In the genomic region with DNA sequence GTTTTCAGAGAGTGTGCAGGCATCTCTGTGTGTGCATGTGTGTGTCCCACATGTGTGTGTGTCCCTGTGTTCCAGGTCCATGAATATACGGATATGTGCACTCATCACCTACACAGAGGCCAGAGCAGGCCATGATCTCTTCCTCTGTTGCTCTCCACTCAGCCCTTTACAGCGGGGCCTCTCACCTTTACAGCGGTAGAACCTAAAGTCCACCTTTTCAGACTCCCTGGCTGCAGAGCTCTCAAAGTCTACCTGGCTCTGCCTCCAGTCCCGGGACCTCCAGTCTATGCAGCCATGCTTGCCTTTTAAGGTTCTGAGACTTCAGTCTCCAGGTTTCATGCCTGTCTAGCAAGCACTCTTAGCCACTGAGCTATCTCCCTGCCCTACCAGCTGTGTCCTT, we compare ENCODE assay signal across 21 mouse cellular contexts. TPM values are rescaled to one million over a fixed set of nuclear protein-coding genes. Genes with fewer than 3 reads are reported as not detected.
A peak's percentile ranks its signal among the peaks of the same experiment; 100 is the strongest.
DNase-seq lines count a peak whose midpoint lies in the region; ATAC-seq and TF ChIP-seq lines count a peak whose summit lies in the region.
"Had no signal": no experiment of that assay in that cellular context is flagged by ENCODE, and none has a peak within 500 bp of the region (broad histone marks: within the 10 kb centered on the region; RNA-seq: fewer than 3 reads in every experiment).

No protein-coding gene starts in this region.

- H3K27ac ChIP-seq in gastrocnemius, adult 2 months = peak overlapping the region; percentile 67
- H3K27ac ChIP-seq in lung, embryonic 16.5 days (ENCODE audit: low read length) = 0 out of 2 replicates have a peak overlapping the region, but pooled peaks have one; percentile 13
- no peak overlapping the region for H3K27ac ChIP-seq in lung, postnatal 0 days (ENCODE audit: low read length)
- peak overlapping the region; percentile 72 for H3K27ac ChIP-seq in limb, embryonic 10.5 days
- H3K27ac ChIP-seq: embryonic facial prominence, embryonic 13.5 days; forebrain, embryonic 12.5 days; heart, embryonic 13.5 days; hindbrain, embryonic 12.5 days had no signal

- TF ChIP-seq CTCF in gastrocnemius, adult 2 months (IDR thresholded peaks at IDR 0.05) = no peak
- TF ChIP-seq CTCF in lung, postnatal 0 days (IDR thresholded peaks at IDR 0.05) = no peak

- peaks cover 21% of the 10 kb centered on the region for H3K4me1 ChIP-seq in lung, embryonic 16.5 days (replicated peaks; ENCODE audit: control insufficient read depth, insufficient read depth, low read length)
- no peaks in the 10 kb centered on the region for H3K4me1 ChIP-seq in lung, postnatal 0 days (ENCODE audit: insufficient read depth, low read depth, low read length)
- H3K4me1 ChIP-seq in limb, embryonic 10.5 days = peaks cover 74% of the 10 kb centered on the region
- H3K4me1 ChIP-seq: forebrain, embryonic 12.5 days had no signal

- H3K27me3 ChIP-seq in lung, embryonic 16.5 days (ENCODE audit: control insufficient read depth, insufficient read depth, low read depth, low read length) = no peaks in the 10 kb centered on the region
- H3K27me3 ChIP-seq in lung, postnatal 0 days (replicated peaks; ENCODE audit: insufficient read depth, low read length) = no peaks in the 10 kb centered on the region
- no peaks in the 10 kb centered on the region for H3K27me3 ChIP-seq in limb, embryonic 10.5 days (ENCODE audit: low read depth, poor library complexity, severe bottlenecking)
- H3K27me3 ChIP-seq: forebrain, embryonic 12.5 days; heart, embryonic 13.5 days; hindbrain, embryonic 12.5 days had no signal

- H3K9me3 ChIP-seq in lung, embryonic 16.5 days (ENCODE audit: control insufficient read depth, low read length) = peaks cover 2% of the 10 kb centered on the region; the same call in 1 of the 2 replicates
- H3K9me3 ChIP-seq in lung, postnatal 0 days (ENCODE audit: low read length) = no peaks in the 10 kb centered on the region
- H3K9me3 ChIP-seq in limb, embryonic 10.5 days (replicated peaks) = no peaks in the 10 kb centered on the region
- H3K9me3 ChIP-seq: embryonic facial prominence, embryonic 13.5 days; forebrain, embryonic 12.5 days; heart, embryonic 13.5 days; hindbrain, embryonic 12.5 days had no signal

- no peak overlapping the region for H3K9ac ChIP-seq in lung, embryonic 16.5 days (ENCODE audit: low read length)
- no peak overlapping the region for H3K9ac ChIP-seq in lung, postnatal 0 days (replicated peaks; ENCODE audit: low read depth)
- H3K9ac ChIP-seq: embryonic facial prominence, embryonic 13.5 days; forebrain, embryonic 12.5 days; heart, embryonic 13.5 days; hindbrain, embryonic 12.5 days had no signal

- no peaks in the 10 kb centered on the region for H3K36me3 ChIP-seq in lung, embryonic 16.5 days (ENCODE audit: control insufficient read depth, insufficient read depth, low read length)
- no peaks in the 10 kb centered on the region for H3K36me3 ChIP-seq in lung, postnatal 0 days (ENCODE audit: insufficient read depth, low read length)
- H3K36me3 ChIP-seq in limb, embryonic 10.5 days = 0 out of 2 replicates have a peak, but pooled peaks cover 2% of the 10 kb centered on the region
- H3K36me3 ChIP-seq: embryonic facial prominence, embryonic 13.5 days; forebrain, embryonic 12.5 days; G1E; heart, embryonic 13.5 days; hindbrain, embryonic 12.5 days had no signal

- no peak overlapping the region for H3K4me2 ChIP-seq in lung, embryonic 16.5 days (ENCODE audit: low read depth, low read length)
- H3K4me2 ChIP-seq in lung, postnatal 0 days (replicated peaks; ENCODE audit: low read depth, low read length) = no peak overlapping the region
- H3K4me2 ChIP-seq: embryonic facial prominence, embryonic 13.5 days; forebrain, embryonic 12.5 days; heart, embryonic 13.5 days; hindbrain, embryonic 12.5 days had no signal

- no peak for ATAC-seq in lung, embryonic 16.5 days (ENCODE audit: low read depth)
- no peak for ATAC-seq in lung, postnatal 0 days
- ATAC-seq: CD4-positive, CD25-positive, alpha-beta regulatory T cell, adult 4 months; forebrain, embryonic 16.5 days had no signal

- 83% methylated on average over 4 of the region's 4 CpGs for WGBS in lung, embryonic 16.5 days
- 80% methylated on average over 4 of the region's 4 CpGs for whole genome bisulfite sequencing in lung, postnatal 0 days
- 82% methylated on average over 4 of the region's 4 CpGs for WGBS in limb, embryonic 10.5 days

- H3K4me3 ChIP-seq in gastrocnemius, adult 2 months = no peak overlapping the region
- no peak overlapping the region for H3K4me3 ChIP-seq in lung, embryonic 16.5 days (ENCODE audit: low read length)
- no peak overlapping the region for H3K4me3 ChIP-seq in lung, postnatal 0 days (ENCODE audit: low read depth, low read length)
- no peak overlapping the region for H3K4me3 ChIP-seq in limb, embryonic 10.5 days
- H3K4me3 ChIP-seq: embryonic facial prominence, embryonic 13.5 days; forebrain, embryonic 12.5 days; heart, embryonic 13.5 days; hindbrain, embryonic 12.5 days had no signal

- no peak for DNase-seq in gastrocnemius, adult 2 months
- no peak for DNase-seq in gastrocnemius, postnatal 14 days
- DNase-seq in lung, postnatal 0 days (ENCODE audit: low spot score) = no peak
- DNase-seq in limb, embryonic 10.5 days (ENCODE audit: low spot score) = no peak
- no peak for DNase-seq in heart, postnatal 4 days
- no peak for DNase-seq in left cerebral cortex, postnatal 36 days (ENCODE audit: low spot score in 2 of 2)
- DNase-seq: adrenal gland, adult 8-10 months; B cell, adult 2 months; cerebellum, adult 18-20 months; cerebellum, adult 9-11 months; cerebellum, postnatal 36 days; gastrocnemius, postnatal 36 days; heart, postnatal 36 days had no signal

- intact Hi-C loops in gastrocnemius, adult 2 months (cut with DNase I) = no loop called here
- intact Hi-C loops in gastrocnemius, postnatal 14 days (cut with DNase I; ENCODE audit: low total_unique reads) = no loop called here
- intact Hi-C loops in left cerebral cortex, postnatal 36 days (cut with DNase I) = no loop called here

- TF ChIP-seq EP300 in lung, postnatal 0 days (IDR thresholded peaks at IDR 0.05) = no peak

RNA-seq across cellular contexts. Expression of a gene that starts 26.5 kb away (rescaled TPM):
- under 1 TPM; 0.89 to 0.99 TPM for total RNA-seq in gastrocnemius, adult 2 months (2021)
- total RNA-seq in gastrocnemius, postnatal 14 days (2021) = 1 to 10 TPM; 1.7 to 1.9 TPM
- polyA plus RNA-seq in lung, embryonic 16.5 days (2015; fragmentation: Nextera tagmentation; extraction: Ambion mirVana) = 22.9 and 23.6 TPM in 2 replicates
- 9.8 and 10.2 TPM in 2 replicates for polyA plus RNA-seq in lung, postnatal 0 days (2015; fragmentation: Nextera tagmentation; extraction: Ambion mirVana)
- polyA plus RNA-seq in limb, embryonic 10.5 days (2016; fragmentation: Nextera tagmentation; extraction: Ambion mirVana) = 34.1 and 60.8 TPM in 2 replicates
- total RNA-seq in heart, postnatal 4 days (2021) = 1 to 10 TPM; 3.7 to 5.4 TPM
- total RNA-seq in left cerebral cortex, postnatal 36 days (2021) = 10 to 100 TPM; 52.1 to 57.9 TPM
- polyA plus RNA-seq: G1E had no signal

Comparison
In these comparisons a context has a peak if more than half of its experiments do, and no peak if none do; other contexts are left out.
1. RNA of a gene that starts 26.5 kb away (total RNA-seq): 52.1 to 57.9 TPM in left cerebral cortex, postnatal 36 days; 3.7 to 5.4 TPM in heart, postnatal 4 days, 1.7 to 1.9 TPM in gastrocnemius, postnatal 14 days and 0.89 to 0.99 TPM in gastrocnemius, adult 2 months; every median in the first group is over 4 times any median in the second.